Mouse (Mus musculus) embryonic facial prominence, embryonic 15.5 days (tissue): ENCODE measurements around the gene Zdhhc5. TPM values are rescaled to one million over a fixed set of nuclear protein-coding genes. Genes with fewer than 3 reads are reported as not detected.

Experiments used
- ATAC-seq: fragments of 200-750 bp; cut with Nextera tagmentation; 2 replicates; pipeline ENCODE4 v1.8.0; 2017; ENCODE audit warnings: low read depth, moderate TSS enrichment; ENCODE audit not compliant: insufficient number of reproducible peaks, low FRiP score, low TSS enrichment
- H3K27ac ChIP-seq: fragments of 300-500 bp; sonication (generic); replicated peaks from 2 replicates; pipeline ENCODE4 v1.5.1; 2015; ENCODE audit warnings: mild to moderate bottlenecking, inconsistent platforms
- H3K27me3 ChIP-seq: fragments of 300-500 bp; sonication (generic); 2 replicates; pipeline ENCODE4 v1.6.1; 2015; ENCODE audit warnings: inconsistent platforms
- H3K36me3 ChIP-seq: fragments of 300-500 bp; sonication (generic); 2 replicates; pipeline ENCODE4 v1.6.1; 2015; ENCODE audit warnings: mild to moderate bottlenecking, inconsistent platforms
- H3K4me1 ChIP-seq: fragments of 300-500 bp; sonication (generic); 2 replicates; pipeline ENCODE4 v1.6.1; 2015; ENCODE audit warnings: inconsistent platforms
- H3K4me2 ChIP-seq: fragments of 300-500 bp; sonication (generic); replicated peaks from 2 replicates; pipeline ENCODE4 v1.6.1; 2015; ENCODE audit warnings: mild to moderate bottlenecking, inconsistent platforms
- H3K4me3 ChIP-seq: fragments of 300-500 bp; sonication (generic); replicated peaks from 2 replicates; pipeline ENCODE4 v1.5.1; 2015; ENCODE audit warnings: mild to moderate bottlenecking, inconsistent platforms
- H3K9ac ChIP-seq: fragments of 300-500 bp; sonication (generic); 2 replicates; pipeline ENCODE4 v1.6.1; 2015; ENCODE audit warnings: inconsistent platforms
- H3K9me3 ChIP-seq: fragments of 300-500 bp; sonication (generic); replicated peaks from 2 replicates; pipeline ENCODE4 v1.6.1; 2016; ENCODE audit warnings: inconsistent platforms
- WGBS: fragments of 180-500 bp; shearing (Covaris S2); methylation state at CpG from one replicate; pipeline ENCODE4 v1.1.7; 2015; 5-methylcytosine and 5-hydroxymethylcytosine counted together
- microRNA counts: library from miRNA; unstranded; fragments of <30 nt; microRNA quantifications from one replicate; lab custom pipeline; 2016
- microRNA-seq: library from miRNA; unstranded; fragments of <30 nt; microRNA quantifications from one replicate; pipeline ENCODE4, GENCODE M21; 2016; ENCODE audit warnings: borderline number of aligned reads
- polyA plus RNA-seq: library from polyadenylated mRNA; unstranded; fragments of >200 nt; fragmentation: Nextera tagmentation; extraction: Ambion mirVana; gene quantifications from 2 replicates; pipeline ENCODE4 v1.2.1, GENCODE M21; 2015

The Zdhhc5 gene
- polyA plus RNA-seq, 1 experiment from 2014 or later = 28.1 TPM

- no peak overlapping the region for H3K4me2 ChIP-seq
Measured at GRCm38 (mm10) chr2:84638428-84639220, 76.4 kb downstream of the Zdhhc5 start.

More at GRCm38 (mm10) chr2:84638428-84639220, 76.4 kb downstream of the Zdhhc5 start:
- no peak overlapping the region for H3K4me3 ChIP-seq
- H3K4me1 ChIP-seq = peaks cover 55% of the 10 kb centered on the region
- 26% methylated on average over 5 of the region's 5 CpGs for WGBS
- no peak for ATAC-seq
- no peaks in the 10 kb centered on the region for H3K9me3 ChIP-seq
- H3K36me3 ChIP-seq = no peaks in the 10 kb centered on the region
- no peaks in the 10 kb centered on the region for H3K27me3 ChIP-seq
- H3K9ac ChIP-seq = no peak overlapping the region
- peak overlapping the region; percentile 69 for H3K27ac ChIP-seq

MicroRNA genes within 50 kb of the gene (microRNA counts, 519-probe panel; counts per million panel counts)
- microRNA mmu-miR-130a (lab: Ali Mortazavi, UCI) = 4,711 counts per million, percentile 98 among the panel's probes with 10 or more counts

Small RNA genes lying within 50 kb of the gene (microRNA-seq; reads per million reads assigned to microRNA genes)
- gene Mir130a = 20,345 reads per million, percentile 97 among the genes with 10 or more reads in this experiment

Other genes starting within 250 kb of the Zdhhc5 start
- 24.6 and 27.0 TPM in 2 replicates for gene Tfpi, start 238.4 kb downstream of the Zdhhc5 start, polyA plus RNA-seq
- gene Ctnnd1, start 64.4 kb downstream of the Zdhhc5 start, polyA plus RNA-seq = 49.9 and 52.7 TPM in 2 replicates
- gene Btbd18, start 56.1 kb downstream of the Zdhhc5 start, polyA plus RNA-seq = 0.16 and 0.27 TPM in 2 replicates
- 230 and 231 TPM in 2 replicates for gene Selenoh, start 44.4 kb downstream of the Zdhhc5 start, polyA plus RNA-seq
- not detected in 2 replicates for gene Gm28635, start 37.1 kb downstream of the Zdhhc5 start, polyA plus RNA-seq
- gene Med19, start 36.8 kb downstream of the Zdhhc5 start, polyA plus RNA-seq = 31.3 and 34.0 TPM in 2 replicates
- 92.6 and 96.0 TPM in 2 replicates for gene Tmx2, start 36.0 kb downstream of the Zdhhc5 start, polyA plus RNA-seq
- 27.9 and 29.1 TPM in 2 replicates for gene Clp1, start 12.2 kb upstream of the Zdhhc5 start, polyA plus RNA-seq
- 6.6 and 7.9 TPM in 2 replicates for gene Ypel4, start 18.9 kb upstream of the Zdhhc5 start, polyA plus RNA-seq
- 7.0 and 9.0 TPM in 2 replicates for gene Gm19426, start 28.5 kb upstream of the Zdhhc5 start, polyA plus RNA-seq
- gene Serping1, start 60.3 kb upstream of the Zdhhc5 start, polyA plus RNA-seq = 40.0 and 48.0 TPM in 2 replicates
- gene Ube2l6, start 83.6 kb upstream of the Zdhhc5 start, polyA plus RNA-seq = 35.3 and 36.7 TPM in 2 replicates
- 0.33 and 0.53 TPM in 2 replicates for gene Smtnl1, start 107.5 kb upstream of the Zdhhc5 start, polyA plus RNA-seq
- gene Timm10, start 111.8 kb upstream of the Zdhhc5 start, polyA plus RNA-seq = 45.7 and 49.7 TPM in 2 replicates
- gene Slc43a1, start 123.7 kb upstream of the Zdhhc5 start, polyA plus RNA-seq = 13.7 and 15.8 TPM in 2 replicates
- gene Rtn4rl2, start 171.5 kb upstream of the Zdhhc5 start, polyA plus RNA-seq = 1.1 and 2.0 TPM in 2 replicates
- gene Slc43a3, start 221.4 kb upstream of the Zdhhc5 start, polyA plus RNA-seq = 31.3 and 31.7 TPM in 2 replicates